Mouse (Mus musculus) liver, embryonic 16.5 days (tissue): ENCODE measurements around the gene Npas2. TPM values are rescaled to one million over a fixed set of nuclear protein-coding genes. Genes with fewer than 3 reads are reported as not detected.

Experiments
- ATAC-seq: fragments of 200-750 bp; cut with Nextera tagmentation; 2 replicates; pipeline ENCODE4 v1.8.0; 2017; ENCODE audit warnings: low read depth, mild to moderate bottlenecking, moderate number of reproducible peaks, moderate library complexity
- H3K27ac ChIP-seq: fragments of 300-500 bp; sonication (generic); 2 replicates; pipeline ENCODE4 v1.5.1; 2014; ENCODE audit warnings: mild to moderate bottlenecking, low read length
- H3K27me3 ChIP-seq: fragments of 300-500 bp; sonication (generic); 2 replicates; pipeline ENCODE4 v1.6.1; 2014; ENCODE audit warnings: low read depth, low read length, mixed read lengths; ENCODE audit not compliant: control insufficient read depth, insufficient read depth
- H3K36me3 ChIP-seq: fragments of 300-500 bp; sonication (generic); 2 replicates; pipeline ENCODE4 v1.6.1; 2014; ENCODE audit warnings: mild to moderate bottlenecking; ENCODE audit not compliant: control insufficient read depth, insufficient read depth
- H3K4me1 ChIP-seq: fragments of 300-500 bp; sonication (generic); 2 replicates; pipeline ENCODE4 v1.6.1; 2014; ENCODE audit warnings: low read depth, low read length, mixed read lengths; ENCODE audit not compliant: control insufficient read depth
- H3K4me2 ChIP-seq: fragments of 300-500 bp; sonication (generic); 2 replicates; pipeline ENCODE4 v1.6.1; 2014; ENCODE audit warnings: low read depth, low read length, mixed read lengths
- H3K4me3 ChIP-seq: fragments of 300-500 bp; sonication (generic); 2 replicates; pipeline ENCODE4 v1.5.1; 2014; ENCODE audit warnings: low read depth, mild to moderate bottlenecking, low read length
- H3K9ac ChIP-seq: fragments of 300-500 bp; sonication (generic); 2 replicates; pipeline ENCODE4 v1.6.1; 2014; ENCODE audit warnings: low read depth, low read length
- H3K9me3 ChIP-seq: fragments of 300-500 bp; sonication (generic); replicated peaks from 2 replicates; pipeline ENCODE4 v1.6.1; 2016; ENCODE audit warnings: low read length; ENCODE audit not compliant: control insufficient read depth
- WGBS: fragments of 180-500 bp; shearing (Covaris S2); extraction: QIAGEN DNeasy Blood & Tissue Kit; methylation state at CpG from one replicate; pipeline ENCODE4 v1.1.7; 2014; ENCODE audit not compliant: insufficient replicate concordance; 5-methylcytosine and 5-hydroxymethylcytosine counted together
- polyA plus RNA-seq: library from polyadenylated mRNA; unstranded; fragments of >200 nt; fragmentation: Nextera tagmentation; extraction: Ambion mirVana; gene quantifications from 2 replicates; pipeline ENCODE4 v1.2.1, GENCODE M21; 2015

Gene Npas2
- polyA plus RNA-seq, 1 experiment from 2014 or later, result 0.42 TPM

DNA sequence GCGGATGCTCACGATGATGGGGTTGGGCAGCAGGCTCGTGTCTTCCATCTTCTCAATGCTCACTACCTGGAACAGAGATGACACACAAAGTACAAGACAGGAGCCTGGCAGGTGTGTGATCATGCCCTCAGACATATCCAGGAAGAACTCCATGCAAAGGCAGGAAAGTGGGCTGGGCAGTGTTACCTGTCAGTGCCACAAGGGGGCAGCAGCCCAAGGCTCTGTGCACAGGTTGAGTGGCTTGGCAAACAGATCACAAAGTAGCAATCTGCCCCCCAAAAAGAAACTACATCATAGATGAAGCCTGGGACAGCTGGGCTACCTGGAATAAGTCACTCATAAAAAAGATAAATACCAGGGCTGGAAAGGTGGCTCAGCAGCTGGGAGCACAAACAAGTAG, 198.7 kb downstream of the Npas2 start:
- peaks cover 6% of the 10 kb centered on the region for H3K36me3 ChIP-seq

DNA sequence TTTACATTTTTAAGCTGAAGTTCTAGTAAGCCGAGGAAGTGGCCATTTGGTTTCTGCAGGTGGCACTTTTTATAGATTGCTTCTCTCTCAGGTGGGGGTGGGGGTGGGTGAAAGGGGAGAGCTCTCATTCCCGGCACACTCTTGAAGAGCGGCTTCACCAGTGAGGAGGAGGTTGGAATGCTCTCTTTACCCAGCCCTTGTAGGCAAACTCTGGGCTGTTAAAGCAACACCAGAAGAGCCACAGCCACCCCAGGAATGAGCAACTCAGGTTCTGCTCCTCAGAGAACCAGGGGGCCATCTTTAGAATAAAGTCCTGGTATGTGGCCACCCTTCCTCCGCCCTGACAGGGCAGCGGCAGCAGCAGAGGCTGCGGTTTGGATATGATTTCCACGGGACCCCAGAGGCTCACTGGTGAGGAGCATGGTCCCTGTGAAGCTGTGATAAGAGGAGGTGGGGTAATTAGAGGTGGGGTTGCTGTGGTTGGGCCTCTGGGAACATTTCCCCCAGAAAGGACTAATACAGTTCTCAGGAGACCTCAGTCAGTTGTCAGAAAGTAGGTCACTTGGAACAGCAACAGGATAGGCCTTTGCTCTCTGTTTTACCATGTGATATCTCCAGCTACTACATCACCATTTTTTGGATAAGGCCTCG, 199.8 kb downstream of the Npas2 start:
- Histone ChIP-seq H3K4me2 (0 out of 2 replicates have a peak overlapping the region, but pooled peaks have one; percentile 21), H3K4me1 (peaks cover 31% of the 10 kb centered on the region), H3K9ac (no peak overlapping the region), H3K36me3 (peaks cover 11% of the 10 kb centered on the region), H3K9me3 (peaks cover 2% of the 10 kb centered on the region; the same call in 1 of the 2 replicates), H3K27ac (peak overlapping the region; percentile 49), H3K4me3 (no peak overlapping the region), H3K27me3 (no peaks in the 10 kb centered on the region)
- peak; percentile 70 for ATAC-seq
- WGBS, result 32% methylated on average over 8 of the region's 8 CpGs

More for the DNA sequence above, 198.7 kb downstream of the Npas2 start:
- H3K4me3 ChIP-seq, result no peak overlapping the region
- ATAC-seq, result peak; percentile 23; the same call in 1 of the 2 replicates
- WGBS, result 56% methylated on average over 3 of the region's 3 CpGs
- H3K27me3 ChIP-seq, result no peaks in the 10 kb centered on the region
- no peak overlapping the region for H3K4me2 ChIP-seq
- H3K9me3 ChIP-seq, result no peaks in the 10 kb centered on the region; the same call in 1 of the 2 replicates
- 0 out of 2 replicates have a peak overlapping the region, but pooled peaks have one; percentile 29 for H3K27ac ChIP-seq
- peaks cover 37% of the 10 kb centered on the region for H3K4me1 ChIP-seq
- no peak overlapping the region for H3K9ac ChIP-seq

DNA sequence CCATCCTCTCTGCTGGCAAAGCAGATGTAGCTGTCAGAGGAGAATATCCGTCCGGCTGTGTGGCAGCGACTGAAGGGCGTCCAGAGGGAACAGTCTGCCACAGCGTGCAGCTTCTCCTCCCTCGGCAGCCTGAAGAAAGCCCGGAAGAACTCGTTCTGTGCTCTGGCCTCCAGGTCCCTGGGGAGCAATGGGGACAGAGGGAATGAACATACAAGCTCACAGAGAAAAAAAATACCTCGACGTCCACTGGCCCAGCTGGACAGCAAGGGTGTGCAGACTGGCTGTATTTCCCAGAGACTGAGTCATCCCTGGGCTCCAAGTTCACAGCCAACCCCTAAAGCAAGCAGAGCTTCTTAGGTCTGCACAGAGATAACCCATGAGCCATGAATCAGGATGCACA, 200.6 kb downstream of the Npas2 start:
- Histone ChIP-seq H3K9ac (no peak overlapping the region), H3K27me3 (no peaks in the 10 kb centered on the region), H3K4me3 (no peak overlapping the region), H3K36me3 (peaks cover 11% of the 10 kb centered on the region), H3K27ac (peak overlapping the region; percentile 15), H3K4me1 (peaks cover 29% of the 10 kb centered on the region), H3K9me3 (peaks cover 2% of the 10 kb centered on the region; the same call in 1 of the 2 replicates), H3K4me2 (no peak overlapping the region)
- ATAC-seq, result no peak
- 67% methylated on average over 10 of the region's 10 CpGs for WGBS

DNA sequence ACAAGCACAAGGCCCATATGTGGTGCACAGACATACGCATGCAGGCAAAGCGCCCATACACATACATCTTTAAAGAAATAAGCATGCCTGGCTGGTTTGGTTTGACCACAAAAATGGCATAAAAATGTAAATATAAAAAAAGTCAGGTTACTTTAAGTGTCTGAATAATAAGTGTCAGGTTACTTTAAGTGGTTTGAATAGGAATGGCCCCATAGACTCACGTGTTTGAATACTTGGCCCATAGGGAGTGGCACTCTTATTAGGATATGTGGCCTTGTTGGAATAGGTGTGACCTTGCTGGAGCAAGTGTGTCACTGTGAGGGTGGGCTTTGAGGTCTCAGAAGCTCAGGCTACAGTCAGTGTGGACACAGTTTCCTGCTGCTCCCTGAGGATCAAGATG, 201.1 kb downstream of the Npas2 start:
- Histone ChIP-seq H3K9me3 (peaks cover 2% of the 10 kb centered on the region; the same call in 1 of the 2 replicates), H3K4me1 (peaks cover 24% of the 10 kb centered on the region), H3K4me3 (no peak overlapping the region), H3K27me3 (no peaks in the 10 kb centered on the region), H3K36me3 (peaks cover 11% of the 10 kb centered on the region), H3K4me2 (no peak overlapping the region), H3K9ac (no peak overlapping the region), H3K27ac (no peak overlapping the region)
- 83% methylated on average over 3 of the region's 3 CpGs for WGBS
- no peak for ATAC-seq

DNA sequence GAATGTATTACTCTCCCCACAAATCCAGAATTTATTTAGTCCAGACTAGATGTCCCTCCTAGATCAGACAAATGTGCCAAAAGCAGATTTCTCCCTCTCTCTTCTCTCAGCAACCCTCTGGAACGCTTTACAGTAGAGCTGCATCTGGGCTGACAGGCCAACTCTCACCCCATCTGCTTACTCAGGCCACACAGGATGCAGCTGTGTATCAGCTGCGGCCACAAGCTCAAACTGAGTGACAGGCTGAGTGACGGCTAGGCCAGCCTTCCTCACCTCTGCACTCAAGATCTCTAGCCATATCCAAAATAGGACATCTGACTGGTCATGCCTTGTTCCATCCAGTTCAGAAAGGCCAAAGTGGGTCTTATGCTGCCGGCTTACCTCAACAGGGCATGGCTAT, 202.8 kb downstream of the Npas2 start:
- H3K4me2 ChIP-seq, result no peak overlapping the region
- 21% methylated on average over 4 of the region's 4 CpGs for WGBS
- 0 out of 2 replicates have a peak, but pooled peaks have one; percentile 26 for ATAC-seq
- H3K9me3 ChIP-seq, result peaks cover 2% of the 10 kb centered on the region; the same call in 1 of the 2 replicates
- no peak overlapping the region for H3K9ac ChIP-seq
- peaks cover 22% of the 10 kb centered on the region for H3K4me1 ChIP-seq
- H3K27ac ChIP-seq, result no peak overlapping the region
- H3K27me3 ChIP-seq, result no peaks in the 10 kb centered on the region
- peaks cover 11% of the 10 kb centered on the region for H3K36me3 ChIP-seq
- no peak overlapping the region for H3K4me3 ChIP-seq

DNA sequence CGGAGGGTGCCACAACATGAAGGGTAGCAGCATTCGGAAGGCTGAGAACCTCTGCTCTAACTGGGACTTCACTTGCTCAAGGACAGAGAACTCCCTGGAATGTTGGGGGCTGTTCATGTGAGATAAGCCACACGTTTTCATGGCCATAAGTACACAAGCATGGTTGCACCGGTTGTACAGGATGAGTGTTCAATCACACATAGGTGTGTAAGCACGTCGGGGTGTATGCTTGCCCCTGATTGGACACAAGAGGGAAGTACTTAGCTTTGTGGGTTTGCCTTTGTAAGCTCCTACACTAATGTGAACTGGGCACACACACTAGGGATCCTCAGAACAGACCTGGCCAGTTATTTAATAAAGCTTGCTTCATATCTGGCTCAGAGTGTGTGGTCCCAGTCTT, 204.8 kb downstream of the Npas2 start:
- Histone ChIP-seq H3K27ac (no peak overlapping the region), H3K9ac (no peak overlapping the region), H3K4me2 (no peak overlapping the region), H3K36me3 (peaks cover 14% of the 10 kb centered on the region), H3K4me1 (peaks cover 15% of the 10 kb centered on the region), H3K9me3 (peaks cover 2% of the 10 kb centered on the region; the same call in 1 of the 2 replicates), H3K27me3 (no peaks in the 10 kb centered on the region), H3K4me3 (no peak overlapping the region)
- ATAC-seq, result no peak
- 62% methylated on average over 6 of the region's 6 CpGs for WGBS

DNA sequence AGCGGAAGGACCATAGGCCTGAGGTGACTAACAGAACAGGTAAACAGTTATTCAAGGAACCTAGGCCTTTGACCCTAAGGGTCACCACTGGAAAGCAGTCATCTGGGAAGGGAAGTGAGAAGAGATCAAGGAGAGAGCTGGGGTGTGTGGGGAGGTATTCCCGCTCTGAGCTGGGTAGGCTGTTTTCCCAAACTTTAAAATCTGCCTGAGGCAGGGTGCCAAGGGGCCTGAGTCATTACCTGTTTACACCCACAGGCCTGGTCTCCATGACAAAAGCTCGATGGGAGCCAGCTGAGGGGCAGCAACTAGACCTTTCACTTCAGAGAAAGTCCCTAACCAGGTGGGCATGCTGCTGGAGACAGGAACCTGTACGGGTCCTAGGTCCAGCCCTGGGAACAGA, 205.7 kb downstream of the Npas2 start:
- peaks cover 8% of the 10 kb centered on the region for H3K4me1 ChIP-seq
- no peak overlapping the region for H3K27ac ChIP-seq
- no peak overlapping the region for H3K4me3 ChIP-seq
- no peak overlapping the region for H3K9ac ChIP-seq
- H3K27me3 ChIP-seq, result no peaks in the 10 kb centered on the region
- H3K9me3 ChIP-seq, result peaks cover 2% of the 10 kb centered on the region; the same call in 1 of the 2 replicates
- ATAC-seq, result no peak
- H3K4me2 ChIP-seq, result no peak overlapping the region
- peaks cover 14% of the 10 kb centered on the region for H3K36me3 ChIP-seq
- WGBS, result 70% methylated on average over 4 of the region's 4 CpGs

DNA sequence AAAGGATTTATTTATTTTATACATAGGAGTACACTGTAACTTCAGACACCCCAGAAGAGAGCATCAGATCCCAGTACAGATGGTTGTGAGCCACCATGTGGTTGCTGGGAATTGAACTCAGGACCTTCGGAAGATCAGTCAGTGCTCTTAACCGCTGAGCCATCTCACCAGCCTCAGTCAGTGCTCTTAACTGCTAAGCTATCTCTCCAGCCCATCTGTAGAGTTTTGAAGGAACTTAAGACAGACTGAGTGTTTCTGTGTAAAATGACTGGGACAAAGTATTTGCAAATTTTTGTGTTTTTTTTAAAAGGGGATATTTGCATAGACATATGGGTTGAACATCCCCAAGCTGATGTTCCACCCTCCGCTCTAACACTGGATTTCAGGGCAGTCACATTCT, 206.6 kb downstream of the Npas2 start:
- WGBS, result 67% methylated on average over 3 of the region's 3 CpGs
- ATAC-seq, result no peak
- Histone ChIP-seq H3K9me3 (peaks cover 2% of the 10 kb centered on the region; the same call in 1 of the 2 replicates), H3K27me3 (no peaks in the 10 kb centered on the region), H3K4me2 (no peak overlapping the region), H3K36me3 (peaks cover 14% of the 10 kb centered on the region), H3K27ac (no peak overlapping the region), H3K4me3 (no peak overlapping the region), H3K4me1 (peaks cover 5% of the 10 kb centered on the region), H3K9ac (no peak overlapping the region)

DNA sequence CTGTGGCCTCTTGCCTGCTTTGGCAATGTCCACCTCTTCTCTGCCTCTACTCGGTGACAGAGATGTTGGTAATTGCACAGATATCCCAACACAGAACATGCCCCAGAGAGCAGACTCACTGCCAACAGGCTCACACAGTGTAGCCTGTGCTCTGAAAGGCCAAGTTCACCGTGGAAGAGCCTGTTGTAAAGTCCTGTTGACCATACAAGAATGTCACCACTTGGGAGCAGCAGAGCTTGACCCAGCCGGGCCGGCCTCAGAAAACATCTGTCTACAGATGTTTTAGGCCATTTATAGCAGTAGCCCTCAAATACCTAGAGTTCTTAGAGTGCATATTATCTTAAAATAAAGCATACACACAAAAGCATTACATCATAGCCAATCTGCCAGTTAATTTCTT, 213.6 kb downstream of the Npas2 start:
- 59% methylated on average over 4 of the region's 4 CpGs for WGBS
- H3K4me2 ChIP-seq, result no peak overlapping the region
- no peak overlapping the region for H3K27ac ChIP-seq
- no peak overlapping the region for H3K9ac ChIP-seq
- H3K36me3 ChIP-seq, result peaks cover 3% of the 10 kb centered on the region; the same call in 1 of the 2 replicates
- H3K27me3 ChIP-seq, result no peaks in the 10 kb centered on the region
- H3K4me1 ChIP-seq, result peaks cover 13% of the 10 kb centered on the region
- ATAC-seq, result no peak
- no peaks in the 10 kb centered on the region for H3K9me3 ChIP-seq
- no peak overlapping the region for H3K4me3 ChIP-seq
